Mouse (Mus musculus) hindbrain, embryonic 13.5 days (tissue): ENCODE data around the gene Fignl1. TPM values are rescaled to one million over a fixed set of nuclear protein-coding genes. Genes with fewer than 3 reads are reported as not detected.

Experiments
- ATAC-seq: fragments of 200-750 bp; cut with Nextera tagmentation; 2 replicates; pipeline ENCODE4 v1.8.0; 2017; ENCODE audit warnings: moderate TSS enrichment; ENCODE audit not compliant: low FRiP score
- H3K27ac ChIP-seq: fragments of 300-500 bp; sonication (generic); 2 replicates; pipeline ENCODE4 v1.5.1; 2015; ENCODE audit warnings: inconsistent platforms, mild to moderate bottlenecking, moderate library complexity
- H3K27me3 ChIP-seq: fragments of 300-500 bp; sonication (generic); 2 replicates; pipeline ENCODE4 v1.6.1; 2015; ENCODE audit warnings: mild to moderate bottlenecking, inconsistent platforms
- H3K36me3 ChIP-seq: fragments of 300-500 bp; sonication (generic); 2 replicates; pipeline ENCODE4 v1.6.1; 2015; ENCODE audit warnings: mild to moderate bottlenecking, inconsistent platforms
- H3K4me1 ChIP-seq: fragments of 300-500 bp; sonication (generic); replicated peaks from 2 replicates; pipeline ENCODE4 v1.6.1; 2015; ENCODE audit warnings: inconsistent platforms
- H3K4me2 ChIP-seq: fragments of 300-500 bp; sonication (generic); 2 replicates; pipeline ENCODE4 v1.6.1; 2015; ENCODE audit warnings: inconsistent platforms, mild to moderate bottlenecking, moderate library complexity
- H3K4me3 ChIP-seq: fragments of 300-500 bp; sonication (generic); 2 replicates; pipeline ENCODE4 v1.5.1; 2015; ENCODE audit warnings: mild to moderate bottlenecking, inconsistent platforms
- H3K9ac ChIP-seq: fragments of 300-500 bp; sonication (generic); 2 replicates; pipeline ENCODE4 v1.6.1; 2015; ENCODE audit warnings: mild to moderate bottlenecking, inconsistent platforms
- H3K9me3 ChIP-seq: fragments of 300-500 bp; sonication (generic); 2 replicates; pipeline ENCODE4 v1.6.1; 2016; ENCODE audit warnings: inconsistent platforms
- WGBS: fragments of 180-500 bp; shearing (Covaris S2); methylation state at CpG from one replicate; pipeline ENCODE4 v1.1.7; 2015; 5-methylcytosine and 5-hydroxymethylcytosine counted together
- polyA plus RNA-seq: library from polyadenylated mRNA; unstranded; fragments of >200 nt; fragmentation: Nextera tagmentation; extraction: Ambion mirVana; gene quantifications from 2 replicates; pipeline ENCODE4 v1.2.1, GENCODE M21; 2015

Fignl1 gene
- polyA plus RNA-seq, 1 experiment from 2014 or later = 15.5 TPM

GRCm38 (mm10) chr11:11740603-11741002 lies 68.2 kb downstream of the Fignl1 start:
- Histone ChIP-seq H3K36me3 (no peaks in the 10 kb centered on the region), H3K27ac (no peak overlapping the region), H3K27me3 (no peaks in the 10 kb centered on the region), H3K4me2 (no peak overlapping the region), H3K9ac (no peak overlapping the region), H3K4me3 (no peak overlapping the region), H3K4me1 (no peaks in the 10 kb centered on the region), H3K9me3 (no peaks in the 10 kb centered on the region)
- no peak for ATAC-seq
- WGBS = 83% methylated on average over 5 of the region's 5 CpGs

- Histone ChIP-seq H3K4me2 (no peak overlapping the region), H3K27ac (no peak overlapping the region), H3K36me3 (no peaks in the 10 kb centered on the region), H3K9me3 (no peaks in the 10 kb centered on the region), H3K4me3 (no peak overlapping the region), H3K4me1 (no peaks in the 10 kb centered on the region), H3K9ac (no peak overlapping the region), H3K27me3 (no peaks in the 10 kb centered on the region)
- 92% methylated on average over 3 of the region's 3 CpGs for WGBS
- ATAC-seq = no peak
These were observed 69.7 kb downstream of the Fignl1 start for GRCm38 (mm10) chr11:11739054-11739453.

GRCm38 (mm10) chr11:11737562-11737961 lies 71.2 kb downstream of the Fignl1 start:
- no peak overlapping the region for H3K27ac ChIP-seq
- no peaks in the 10 kb centered on the region for H3K4me1 ChIP-seq
- H3K9me3 ChIP-seq = no peaks in the 10 kb centered on the region
- WGBS = 70% methylated on average over 2 of the region's 2 CpGs
- no peak for ATAC-seq
- H3K36me3 ChIP-seq = no peaks in the 10 kb centered on the region
- no peak overlapping the region for H3K9ac ChIP-seq
- no peaks in the 10 kb centered on the region for H3K27me3 ChIP-seq
- H3K4me3 ChIP-seq = no peak overlapping the region
- H3K4me2 ChIP-seq = no peak overlapping the region

Other genes with a start within 250 kb of the Fignl1 start
- gene 4930512M02Rik, start 181.1 kb downstream of the Fignl1 start, polyA plus RNA-seq = not detected in 2 replicates
- 0.74 and 1.1 TPM in 2 replicates for gene Ikzf1, start 124.0 kb downstream of the Fignl1 start, polyA plus RNA-seq
- 5.8 and 7.7 TPM in 2 replicates for gene Ddc, start 89.2 kb upstream of the Fignl1 start, polyA plus RNA-seq
- 116 and 124 TPM in 2 replicates for gene Grb10, start 229.7 kb upstream of the Fignl1 start, polyA plus RNA-seq